9 mouse cellular contexts compared by ENCODE assay signal in the genomic region with DNA sequence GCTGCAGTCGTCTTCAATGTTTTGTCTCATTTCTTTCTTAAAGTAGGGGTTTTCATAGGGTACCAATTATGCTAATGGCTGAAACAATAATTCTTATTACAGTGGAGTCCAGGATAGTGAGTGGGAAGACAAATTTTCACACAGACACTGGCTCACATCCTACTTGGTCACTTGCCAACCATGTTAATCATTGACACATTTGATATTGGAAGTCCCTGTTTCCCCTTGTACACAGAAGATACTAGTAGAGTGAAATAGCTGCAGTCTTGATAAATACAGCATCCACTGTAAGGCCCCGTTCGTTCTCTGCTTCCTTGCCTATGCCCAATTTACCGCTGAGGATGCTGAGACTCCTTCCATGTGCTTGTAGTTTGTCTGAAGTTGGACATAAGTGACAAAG. TPM values are rescaled to one million over a fixed set of nuclear protein-coding genes. Genes with fewer than 3 reads are reported as not detected.
DNase-seq lines count a peak whose midpoint lies in the region; ATAC-seq and TF ChIP-seq lines count a peak whose summit lies in the region.
"Had no signal": no experiment of that assay in that cellular context is flagged by ENCODE, and none has a peak within 500 bp of the region (broad histone marks: within the 10 kb centered on the region; RNA-seq: fewer than 3 reads in every experiment).

No protein-coding gene starts in this region.

- DNase-seq in heart, adult 8-10 months (ENCODE audit: low spot score), result no peak
- DNase-seq in NIH3T3 (ENCODE audit: low read depth), result peak; percentile 57
- no peak for DNase-seq in heart, postnatal 0 days (ENCODE audit: low spot score)
- DNase-seq in liver, embryonic 13.5 days, result no peak
- no peak for DNase-seq in urinary bladder, adult 18-20 months (ENCODE audit: low spot score in 2 of 2)
- DNase-seq in left cerebral cortex, adult 18-20 months (ENCODE audit: low spot score in 2 of 2), result no peak
- DNase-seq in hindbrain, embryonic 10.5 days (ENCODE audit: low spot score), result no peak

- peaks cover 60% of the 10 kb centered on the region for H3K4me1 ChIP-seq in heart, embryonic 13.5 days
- peaks cover 30% of the 10 kb centered on the region for H3K4me1 ChIP-seq in heart, postnatal 0 days (ENCODE audit: control insufficient read depth, insufficient read depth)
- H3K4me1 ChIP-seq in liver, embryonic 13.5 days (replicated peaks), result no peaks in the 10 kb centered on the region
- peaks cover 7% of the 10 kb centered on the region; the same call in 1 of the 2 replicates for H3K4me1 ChIP-seq in hindbrain, embryonic 10.5 days (replicated peaks)

- no peak for TF ChIP-seq EP300 in heart, postnatal 0 days (IDR thresholded peaks at IDR 0.05; ENCODE audit: low read depth)

- no peak for ATAC-seq in heart, embryonic 13.5 days (ENCODE audit: extremely low read depth, insufficient number of reproducible peaks, low FRiP score, low TSS enrichment)
- ATAC-seq in heart, postnatal 0 days (ENCODE audit: insufficient read depth, low read depth), result no peak
- no peak for ATAC-seq in liver, embryonic 13.5 days (ENCODE audit: low read depth)

- no peaks in the 10 kb centered on the region for H3K9me3 ChIP-seq in heart, embryonic 13.5 days
- H3K9me3 ChIP-seq in heart, postnatal 0 days (replicated peaks; ENCODE audit: control insufficient read depth, low read length), result no peaks in the 10 kb centered on the region
- H3K9me3 ChIP-seq in liver, embryonic 13.5 days (replicated peaks), result no peaks in the 10 kb centered on the region
- no peaks in the 10 kb centered on the region for H3K9me3 ChIP-seq in hindbrain, embryonic 10.5 days

- peak overlapping the region; percentile 79 for H3K4me2 ChIP-seq in heart, embryonic 13.5 days
- H3K4me2 ChIP-seq in heart, postnatal 0 days (ENCODE audit: low read depth, low read length), result peak overlapping the region; percentile 73
- H3K4me2 ChIP-seq in liver, embryonic 13.5 days, result peak overlapping the region; percentile 1

- TF ChIP-seq CTCF in heart, postnatal 0 days (IDR thresholded peaks at IDR 0.05; ENCODE audit: low read depth), result no peak

- no peaks in the 10 kb centered on the region for H3K27me3 ChIP-seq in heart, embryonic 13.5 days (replicated peaks)
- no peaks in the 10 kb centered on the region for H3K27me3 ChIP-seq in heart, postnatal 0 days (ENCODE audit: control insufficient read depth, insufficient read depth, low read length)
- no peaks in the 10 kb centered on the region for H3K27me3 ChIP-seq in liver, embryonic 13.5 days
- no peaks in the 10 kb centered on the region for H3K27me3 ChIP-seq in hindbrain, embryonic 10.5 days (ENCODE audit: insufficient read depth, poor library complexity, severe bottlenecking)

- WGBS in heart, embryonic 13.5 days, result 66% methylated on average over 4 of the region's 4 CpGs
- 43% methylated on average over 4 of the region's 4 CpGs for WGBS in heart, postnatal 0 days
- WGBS in liver, embryonic 13.5 days (ENCODE audit: insufficient replicate concordance), result 61% methylated on average over 4 of the region's 4 CpGs
- WGBS in hindbrain, embryonic 10.5 days, result 89% methylated on average over 4 of the region's 4 CpGs

- H3K9ac ChIP-seq in heart, embryonic 13.5 days, result peak overlapping the region; percentile 90
- peak overlapping the region; percentile 43 for H3K9ac ChIP-seq in heart, postnatal 0 days (replicated peaks; ENCODE audit: low read depth, low read length)
- no peak overlapping the region for H3K9ac ChIP-seq in liver, embryonic 13.5 days

- peaks cover 19% of the 10 kb centered on the region for H3K36me3 ChIP-seq in heart, embryonic 13.5 days
- peaks cover 19% of the 10 kb centered on the region for H3K36me3 ChIP-seq in heart, postnatal 0 days (replicated peaks; ENCODE audit: control insufficient read depth, insufficient read depth, low read length)
- H3K36me3 ChIP-seq in liver, embryonic 13.5 days, result no peaks in the 10 kb centered on the region
- no peaks in the 10 kb centered on the region for H3K36me3 ChIP-seq in hindbrain, embryonic 10.5 days

- peak overlapping the region; percentile 38 for H3K27ac ChIP-seq in heart, embryonic 13.5 days (replicated peaks)
- peak overlapping the region; percentile 99 for H3K27ac ChIP-seq in heart, postnatal 0 days (ENCODE audit: low read depth)
- H3K27ac ChIP-seq in liver, embryonic 13.5 days, result no peak overlapping the region
- no peak overlapping the region for H3K27ac ChIP-seq in hindbrain, embryonic 10.5 days

- peak overlapping the region; percentile 63 for H3K4me3 ChIP-seq in heart, embryonic 13.5 days
- peak overlapping the region; percentile 70 for H3K4me3 ChIP-seq in heart, postnatal 0 days (ENCODE audit: low read depth, low read length)
- no peak overlapping the region for H3K4me3 ChIP-seq in liver, embryonic 13.5 days (replicated peaks)
- no peak overlapping the region for H3K4me3 ChIP-seq in hindbrain, embryonic 10.5 days
- H3K4me3 ChIP-seq: erythroblast, embryonic 14.5 days had no signal

RNA-seq across cellular contexts. Expression of a gene that starts 3.4 kb away (rescaled TPM):
- polyA plus RNA-seq in heart, embryonic 13.5 days (2015; fragmentation: Nextera tagmentation; extraction: Ambion mirVana), result 138 and 153 TPM in 2 replicates
- 100 to 1,000 TPM; 108 to 136 (median 118) TPM for total RNA-seq in heart, adult 8-10 months (2022)
- 185 and 253 TPM in 2 replicates for total RNA-seq in heart, postnatal 0 days (2014; rRNA removed; ENCODE audit: low replicate concordance)
- 190 and 192 TPM in 2 replicates for polyA plus RNA-seq in heart, postnatal 0 days (2015; fragmentation: Nextera tagmentation; extraction: Ambion mirVana)
- polyA plus RNA-seq in liver, embryonic 13.5 days (2015; fragmentation: Nextera tagmentation; extraction: Ambion mirVana), result 23.5 and 29.9 TPM in 2 replicates
- total RNA-seq in left cerebral cortex, adult 18-20 months (2021), result 1 to 10 TPM; 8.8 to 8.9 TPM
- 2.5 and 3.5 TPM in 2 replicates for polyA plus RNA-seq in hindbrain, embryonic 10.5 days (2016; fragmentation: Nextera tagmentation; extraction: Ambion mirVana)

Comparison
In these comparisons a context has a peak if more than half of its experiments do, and no peak if none do; other contexts are left out.
1. H3K27ac ChIP-seq: peak in heart, embryonic 13.5 days (single experiment) and heart, postnatal 0 days (single experiment); none in liver, embryonic 13.5 days (single experiment) and hindbrain, embryonic 10.5 days (single experiment).
2. H3K4me2 ChIP-seq: peak in every context shown above with its lines; median percentile 79 in heart, embryonic 13.5 days; 73 in heart, postnatal 0 days; 1 in liver, embryonic 13.5 days.
3. H3K4me3 ChIP-seq: peak in heart, embryonic 13.5 days (single experiment) and heart, postnatal 0 days (single experiment); none in liver, embryonic 13.5 days (single experiment) and hindbrain, embryonic 10.5 days (single experiment).